Mouse (Mus musculus): ENCODE measurements around the gene Spata45.

The Spata45 gene

DNA sequence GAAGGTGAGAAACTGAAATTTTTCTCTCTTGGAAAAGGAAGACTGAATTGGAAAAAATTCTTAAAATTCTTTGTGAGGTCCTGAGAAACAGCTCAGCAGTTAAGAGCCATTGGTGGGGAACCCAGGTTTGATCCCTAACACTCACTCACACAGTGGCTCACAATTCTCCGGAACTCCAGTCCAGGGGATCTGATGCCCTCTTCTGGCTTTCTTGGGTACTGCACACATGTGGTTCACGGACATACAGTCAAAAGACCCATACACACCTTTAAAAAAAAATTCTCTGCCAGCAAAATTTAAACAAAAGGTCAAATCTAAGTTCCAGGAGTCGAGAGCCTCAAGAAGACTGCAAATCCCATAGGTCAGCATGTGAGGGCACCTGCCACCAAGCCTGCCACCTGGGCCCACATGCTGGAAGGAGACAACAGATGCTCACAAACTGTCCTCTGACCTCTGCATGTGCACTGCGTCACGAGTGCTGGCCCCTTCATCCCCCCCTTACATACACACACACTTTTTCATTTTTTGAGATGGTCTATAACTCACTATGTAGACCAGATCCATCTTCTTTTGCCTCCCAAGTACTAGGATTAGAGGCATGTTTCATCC lies 48.6 kb downstream of the Spata45 start:
- DNase-seq (ENCODE audit: low read depth, low spot score): peak; percentile 66

DNA sequence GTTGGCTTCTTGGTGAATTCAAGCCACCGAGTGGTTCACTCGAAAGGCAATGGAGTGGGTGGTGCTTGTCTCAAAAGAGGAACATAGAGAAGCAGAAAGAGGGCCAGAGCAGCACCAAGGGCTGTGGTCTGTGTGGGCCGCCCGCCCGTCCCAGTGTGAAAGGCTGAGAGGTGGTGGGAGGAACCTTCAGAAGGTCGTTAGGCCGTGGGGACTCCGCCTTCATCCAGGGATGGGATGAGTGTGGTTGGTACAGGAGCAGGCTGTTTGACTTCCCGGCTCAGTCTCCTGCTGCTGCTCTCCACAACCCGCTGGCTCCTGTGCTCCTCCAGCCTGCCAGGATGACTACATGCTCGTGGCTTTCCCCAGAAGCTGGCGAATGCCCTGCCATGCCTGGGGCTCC lies 49.2 kb downstream of the Spata45 start:
- no peak for DNase-seq (ENCODE audit: low read depth, low spot score)

DNA sequence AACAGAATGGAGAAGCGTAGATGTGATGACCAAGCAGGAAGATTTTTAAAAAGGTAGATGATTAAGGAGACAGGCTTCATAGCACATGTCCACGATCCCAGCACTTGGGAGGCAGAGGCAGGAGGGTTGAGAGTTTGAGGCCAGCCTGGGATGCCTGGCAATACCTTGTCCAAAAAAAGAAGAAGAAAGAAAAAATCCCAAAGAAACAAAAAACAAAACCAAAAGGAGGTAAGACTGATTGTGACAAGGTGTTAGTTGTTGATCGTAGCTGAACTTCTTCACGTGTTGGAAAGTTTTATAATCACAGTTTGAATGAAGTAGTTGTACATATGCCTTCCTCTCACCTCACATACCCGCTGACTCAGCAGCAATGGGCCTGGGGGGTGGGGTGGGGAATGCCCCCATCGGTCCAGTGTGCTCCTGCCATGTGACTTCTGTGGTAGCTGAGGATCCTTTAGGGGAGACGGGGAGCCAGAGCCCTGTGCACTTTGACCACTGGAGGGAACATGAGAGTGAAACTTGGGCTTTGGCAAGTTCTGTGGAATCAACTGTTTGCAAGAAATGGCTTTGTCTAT lies 50.0 kb downstream of the Spata45 start:
- DNase-seq (ENCODE audit: low read depth, low spot score): no peak

DNA sequence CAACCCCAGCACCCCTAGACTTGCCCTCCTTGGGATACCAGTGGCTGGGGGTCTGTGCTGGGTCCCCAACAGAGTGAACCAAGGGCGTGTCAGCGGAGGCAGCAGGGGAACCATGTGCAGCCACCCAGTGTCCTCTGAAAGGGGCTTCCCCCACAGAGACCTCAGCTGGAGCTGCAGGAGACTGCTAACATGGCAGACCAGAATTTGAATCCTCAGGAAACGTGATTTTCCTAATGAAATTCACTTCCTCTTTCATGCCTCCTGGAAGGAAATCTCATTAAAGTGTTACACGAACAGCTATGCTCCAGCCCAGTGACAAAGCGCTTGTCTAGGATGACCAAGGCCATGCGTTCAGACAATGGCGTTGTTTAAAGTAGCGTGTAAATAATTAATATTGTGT lies 50.5 kb downstream of the Spata45 start:
- DNase-seq (ENCODE audit: low read depth, low spot score): no peak

DNA sequence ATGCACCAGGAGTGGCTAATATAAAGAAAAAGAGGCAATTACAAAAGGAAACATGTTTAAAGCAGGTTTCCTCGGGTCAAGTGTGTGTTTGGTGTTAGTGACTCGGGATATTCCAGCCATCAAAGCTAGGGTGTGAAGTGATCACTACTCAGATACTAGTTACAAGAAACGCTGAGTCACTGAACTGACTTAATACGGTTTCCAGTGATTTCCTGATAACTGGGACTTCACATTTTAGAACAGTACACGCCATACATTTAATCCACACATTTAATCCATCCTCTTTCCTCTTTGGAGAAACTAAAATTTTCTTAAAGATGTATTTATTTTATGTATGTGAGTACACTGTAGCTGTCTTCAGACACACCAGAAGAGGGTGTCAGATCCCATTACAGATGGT lies 51.5 kb downstream of the Spata45 start:
- DNase-seq (ENCODE audit: low read depth, low spot score): no peak

DNA sequence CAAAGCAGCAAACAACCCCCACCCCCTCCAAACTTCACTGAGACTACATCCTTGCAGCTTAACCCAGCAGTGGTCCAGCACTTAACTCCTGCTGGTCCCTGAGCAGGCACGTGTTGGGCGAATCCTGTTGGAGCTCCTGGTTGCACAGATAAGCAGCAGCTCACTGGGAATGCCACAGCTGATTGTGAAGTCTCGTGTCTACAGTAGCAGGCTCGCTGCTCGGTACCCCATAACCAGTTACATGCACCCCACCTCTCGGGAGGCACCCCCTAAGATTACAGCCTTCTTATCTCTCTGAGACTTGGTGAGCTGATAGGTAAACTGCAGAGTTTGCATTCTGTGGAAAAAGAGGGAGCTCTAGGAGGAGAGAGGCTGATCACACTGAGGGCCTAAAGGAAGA lies 52.9 kb downstream of the Spata45 start:
- no peak for DNase-seq (ENCODE audit: low read depth, low spot score)

DNA sequence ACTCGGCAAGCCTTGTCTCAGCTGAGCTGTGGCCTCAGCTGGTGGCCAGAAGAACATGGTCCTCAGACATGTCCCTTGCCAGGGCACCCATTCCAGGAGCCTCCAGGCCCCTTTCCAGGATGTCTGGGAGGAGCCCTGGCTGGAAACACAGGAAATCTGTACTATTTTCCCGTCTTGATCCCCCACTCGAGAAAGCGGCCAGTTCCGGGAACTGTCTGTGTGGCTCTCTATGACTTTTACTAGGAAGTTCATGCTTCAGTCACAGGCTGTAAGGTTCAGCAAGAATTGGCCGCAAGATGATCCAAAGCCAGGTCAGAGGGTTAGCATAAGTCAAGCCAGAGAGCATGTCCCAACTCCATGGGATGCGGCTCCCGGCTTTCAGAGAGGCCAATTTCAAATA lies 55.6 kb downstream of the Spata45 start:
- DNase-seq (ENCODE audit: low read depth, low spot score): no peak
